Mouse (Mus musculus) neural tube, embryonic 13.5 days (tissue): ENCODE results near the gene Aldh2. TPM values are rescaled to one million over a fixed set of nuclear protein-coding genes. Genes with fewer than 3 reads are reported as not detected.

ENCODE experiments used
- ATAC-seq: fragments of 200-750 bp; cut with Nextera tagmentation; 2 replicates; pipeline ENCODE4 v1.8.0; 2017; ENCODE audit warnings: low read depth, mild to moderate bottlenecking, moderate TSS enrichment, moderate library complexity
- H3K27ac ChIP-seq: fragments of 300-500 bp; sonication (generic); replicated peaks from 2 replicates; pipeline ENCODE4 v1.5.1; 2015; ENCODE audit warnings: moderate library complexity, mild to moderate bottlenecking, inconsistent platforms
- H3K27me3 ChIP-seq: fragments of 300-500 bp; sonication (generic); 2 replicates; pipeline ENCODE4 v1.6.1; 2015; ENCODE audit warnings: mild to moderate bottlenecking, inconsistent platforms
- H3K36me3 ChIP-seq: fragments of 300-500 bp; sonication (generic); 2 replicates; pipeline ENCODE4 v1.6.1; 2015; ENCODE audit warnings: mild to moderate bottlenecking, inconsistent platforms
- H3K4me1 ChIP-seq: fragments of 300-500 bp; sonication (generic); replicated peaks from 2 replicates; pipeline ENCODE4 v1.6.1; 2015; ENCODE audit warnings: inconsistent platforms
- H3K4me2 ChIP-seq: fragments of 300-500 bp; sonication (generic); 2 replicates; pipeline ENCODE4 v1.6.1; 2015; ENCODE audit warnings: inconsistent platforms, mild to moderate bottlenecking, moderate library complexity
- H3K4me3 ChIP-seq: fragments of 300-500 bp; sonication (generic); 2 replicates; pipeline ENCODE4 v1.5.1; 2015; ENCODE audit warnings: mild to moderate bottlenecking, inconsistent platforms
- H3K9ac ChIP-seq: fragments of 300-500 bp; sonication (generic); 2 replicates; pipeline ENCODE4 v1.6.1; 2015; ENCODE audit warnings: moderate library complexity, mild to moderate bottlenecking, inconsistent platforms
- H3K9me3 ChIP-seq: fragments of 300-500 bp; sonication (generic); 2 replicates; pipeline ENCODE4 v1.6.1; 2016; ENCODE audit warnings: inconsistent platforms
- WGBS: fragments of 180-500 bp; shearing (Covaris S2); methylation state at CpG from one replicate; pipeline ENCODE4 v1.1.7; 2015; 5-methylcytosine and 5-hydroxymethylcytosine counted together
- polyA plus RNA-seq: library from polyadenylated mRNA; unstranded; fragments of >200 nt; fragmentation: Nextera tagmentation; extraction: Ambion mirVana; gene quantifications from 2 replicates; pipeline ENCODE4 v1.2.1, GENCODE M21; 2015

Gene Aldh2
- polyA plus RNA-seq, 1 experiment from 2014 or later: 133 TPM

DNA sequence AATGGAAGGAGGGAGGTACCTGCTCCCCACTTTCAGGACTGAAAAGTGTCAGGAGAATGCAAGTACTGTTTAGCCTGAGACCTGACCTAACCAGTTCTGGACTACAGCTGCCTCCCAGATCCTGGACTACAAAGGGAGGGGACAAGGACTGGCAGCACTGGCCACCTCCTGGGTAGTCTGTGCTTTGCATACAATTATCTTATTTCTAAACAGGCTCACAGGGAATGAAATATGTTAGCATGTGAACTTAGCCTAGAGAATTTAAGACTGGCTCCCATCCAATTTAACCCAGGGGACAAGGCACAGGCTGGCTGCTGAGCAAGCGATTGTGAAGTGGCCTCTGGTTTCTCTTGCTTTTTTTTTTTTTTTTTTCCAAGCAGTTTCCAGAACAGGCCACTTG is 22.8 kb downstream of the Aldh2 start:
- 76% methylated on average over 1 of the region's 1 CpGs for WGBS
- Histone ChIP-seq H3K4me3 (no peak overlapping the region), H3K36me3 (peaks cover 47% of the 10 kb centered on the region), H3K4me2 (no peak overlapping the region), H3K4me1 (no peaks in the 10 kb centered on the region), H3K27ac (no peak overlapping the region), H3K9me3 (no peaks in the 10 kb centered on the region), H3K9ac (no peak overlapping the region), H3K27me3 (no peaks in the 10 kb centered on the region)
- ATAC-seq: no peak

DNA sequence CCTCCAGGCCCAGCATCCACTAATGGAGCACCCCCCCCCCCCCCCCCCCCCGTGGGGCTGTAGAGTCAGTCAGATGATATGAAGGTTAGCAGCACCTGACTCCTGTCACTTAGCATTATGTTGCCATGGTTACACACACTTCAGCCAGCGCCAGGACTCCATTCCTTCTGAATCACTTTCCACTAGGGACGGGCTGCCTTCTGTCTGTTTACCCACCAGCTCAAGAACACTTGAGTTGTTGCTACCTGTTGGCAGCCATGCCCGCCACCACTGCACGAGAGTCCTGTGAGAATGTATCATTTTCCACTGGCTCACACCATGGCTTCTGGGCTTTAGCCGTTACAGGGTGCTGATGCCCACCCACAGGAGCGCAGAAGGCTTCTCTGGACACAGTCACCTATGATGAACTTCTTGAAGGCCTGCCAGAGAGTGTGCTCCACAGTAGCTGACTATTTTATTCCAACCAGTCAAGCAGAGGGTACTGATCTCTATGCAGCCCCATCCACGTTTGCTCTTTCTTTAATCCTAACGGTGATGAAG is 23.7 kb downstream of the Aldh2 start:
- no peaks in the 10 kb centered on the region for H3K9me3 ChIP-seq
- H3K4me3 ChIP-seq: no peak overlapping the region
- H3K27ac ChIP-seq: no peak overlapping the region
- H3K36me3 ChIP-seq: peaks cover 40% of the 10 kb centered on the region
- no peak overlapping the region for H3K9ac ChIP-seq
- H3K4me1 ChIP-seq: no peaks in the 10 kb centered on the region
- ATAC-seq: no peak
- 83% methylated on average over 9 of the region's 9 CpGs for WGBS
- no peak overlapping the region for H3K4me2 ChIP-seq
- H3K27me3 ChIP-seq: no peaks in the 10 kb centered on the region

DNA sequence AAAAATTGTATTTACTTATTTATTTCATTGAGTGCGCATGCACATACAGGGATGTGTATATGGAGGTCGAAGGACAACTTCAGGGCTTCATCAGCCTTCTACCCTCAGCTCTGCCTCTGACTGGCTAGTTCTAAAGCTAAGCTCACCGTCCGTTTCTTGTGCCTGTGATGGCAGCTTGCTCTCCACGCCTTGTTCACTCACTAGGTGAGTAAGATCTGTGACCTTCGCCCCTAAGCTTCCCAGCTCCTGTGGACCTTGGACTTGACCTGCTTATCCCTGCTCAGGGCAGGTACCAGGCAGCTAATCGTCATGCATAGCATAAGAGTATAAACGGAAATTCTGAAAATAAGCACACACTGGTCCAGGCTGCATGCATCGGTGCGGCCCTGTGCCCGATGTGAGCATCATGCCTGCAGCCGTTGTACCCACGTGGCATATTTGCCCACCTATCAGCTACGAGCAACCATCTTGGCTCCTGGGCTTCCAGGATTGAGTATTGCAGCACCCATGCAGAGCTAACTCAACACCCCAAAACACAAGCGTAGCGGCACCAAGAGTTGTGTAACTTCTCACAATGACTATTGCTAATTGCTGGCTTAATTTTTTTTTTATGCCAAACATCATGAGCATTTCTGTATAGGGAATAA is 27.5 kb downstream of the Aldh2 start:
- H3K36me3 ChIP-seq: peaks cover 15% of the 10 kb centered on the region; the same call in 1 of the 2 replicates
- no peaks in the 10 kb centered on the region for H3K4me1 ChIP-seq
- ATAC-seq: no peak
- no peak overlapping the region for H3K4me3 ChIP-seq
- no peak overlapping the region for H3K27ac ChIP-seq
- no peak overlapping the region for H3K4me2 ChIP-seq
- H3K27me3 ChIP-seq: no peaks in the 10 kb centered on the region
- H3K9me3 ChIP-seq: no peaks in the 10 kb centered on the region
- no peak overlapping the region for H3K9ac ChIP-seq
- WGBS: 92% methylated on average over 16 of the region's 16 CpGs

DNA sequence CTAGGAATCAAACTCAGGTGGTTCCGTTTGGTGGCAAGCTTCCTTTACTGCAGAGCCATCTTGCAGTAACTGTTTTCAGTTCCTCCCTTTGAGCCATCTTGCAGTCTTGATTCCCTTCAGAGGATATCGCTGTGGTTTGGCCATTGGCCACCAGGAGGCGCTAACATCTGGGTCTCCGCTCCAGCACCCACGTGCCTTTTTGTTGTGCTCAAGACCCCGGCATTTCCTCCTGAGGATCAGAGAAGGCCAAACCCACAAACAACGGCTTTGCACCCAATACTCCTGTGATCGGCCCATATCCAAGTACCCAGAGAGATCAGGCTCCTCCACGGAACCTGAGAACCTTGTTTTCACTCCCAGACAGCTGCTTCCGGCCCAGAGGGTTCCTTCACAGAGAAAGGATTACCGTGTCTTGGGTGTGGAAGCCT is 29.1 kb downstream of the Aldh2 start:
- Histone ChIP-seq H3K27me3 (no peaks in the 10 kb centered on the region), H3K4me3 (no peak overlapping the region), H3K36me3 (peaks cover 7% of the 10 kb centered on the region; the same call in 1 of the 2 replicates), H3K9me3 (no peaks in the 10 kb centered on the region), H3K9ac (no peak overlapping the region), H3K4me1 (no peaks in the 10 kb centered on the region), H3K27ac (no peak overlapping the region), H3K4me2 (peak overlapping the region; percentile 34; the same call in 1 of the 2 replicates)
- WGBS: 13% methylated on average over 11 of the region's 11 CpGs
- no peak for ATAC-seq

DNA sequence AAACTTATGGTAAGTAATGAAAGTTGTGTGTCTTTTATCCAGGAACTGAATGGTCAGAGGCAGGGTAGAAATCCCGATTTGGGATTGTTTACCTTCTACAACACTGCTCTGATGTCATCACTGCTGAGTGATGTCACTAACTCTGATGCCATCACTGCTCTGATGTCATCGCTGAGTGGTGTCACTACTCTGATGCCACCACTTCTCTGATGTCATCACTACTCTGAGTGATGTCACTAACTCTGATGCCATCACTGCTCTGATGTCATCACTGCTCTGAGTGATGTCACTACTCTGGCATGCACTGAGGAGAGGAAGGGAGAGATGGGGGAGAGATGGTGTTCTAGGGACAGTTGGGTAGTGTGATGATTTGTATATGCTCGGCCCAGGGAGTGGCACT is 31.2 kb downstream of the Aldh2 start:
- Histone ChIP-seq H3K4me1 (no peaks in the 10 kb centered on the region), H3K27ac (no peak overlapping the region), H3K36me3 (no peaks in the 10 kb centered on the region; the same call in 1 of the 2 replicates), H3K4me2 (no peak overlapping the region), H3K9me3 (no peaks in the 10 kb centered on the region), H3K9ac (no peak overlapping the region), H3K4me3 (no peak overlapping the region), H3K27me3 (no peaks in the 10 kb centered on the region)
- 88% methylated on average over 3 of the region's 3 CpGs for WGBS
- no peak for ATAC-seq

DNA sequence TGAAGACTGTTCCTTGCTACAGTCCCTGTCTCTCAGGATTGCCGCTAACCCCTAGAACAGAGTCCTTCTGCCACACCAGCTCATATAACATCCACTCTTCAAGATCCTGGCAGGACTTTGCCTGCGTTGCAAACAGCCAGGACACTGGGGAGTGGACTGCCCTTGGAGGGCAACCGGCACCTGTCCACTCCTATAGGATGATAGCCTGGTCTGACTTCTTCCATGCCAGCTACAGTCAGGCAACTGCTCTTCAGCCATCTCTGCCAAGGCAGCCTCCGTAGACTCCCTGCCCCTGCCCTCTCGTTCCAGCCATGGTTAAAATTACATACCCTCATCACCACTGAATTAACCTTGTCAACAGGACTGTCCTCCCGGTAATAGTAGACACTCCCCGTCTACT is 44.4 kb downstream of the Aldh2 start:
- ATAC-seq: no peak
- WGBS: 86% methylated on average over 7 of the region's 7 CpGs
- no peaks in the 10 kb centered on the region for H3K36me3 ChIP-seq
- H3K27me3 ChIP-seq: no peaks in the 10 kb centered on the region
- H3K4me3 ChIP-seq: no peak overlapping the region
- H3K4me2 ChIP-seq: no peak overlapping the region
- no peaks in the 10 kb centered on the region for H3K9me3 ChIP-seq
- no peak overlapping the region for H3K9ac ChIP-seq
- peaks cover 13% of the 10 kb centered on the region for H3K4me1 ChIP-seq
- no peak overlapping the region for H3K27ac ChIP-seq

DNA sequence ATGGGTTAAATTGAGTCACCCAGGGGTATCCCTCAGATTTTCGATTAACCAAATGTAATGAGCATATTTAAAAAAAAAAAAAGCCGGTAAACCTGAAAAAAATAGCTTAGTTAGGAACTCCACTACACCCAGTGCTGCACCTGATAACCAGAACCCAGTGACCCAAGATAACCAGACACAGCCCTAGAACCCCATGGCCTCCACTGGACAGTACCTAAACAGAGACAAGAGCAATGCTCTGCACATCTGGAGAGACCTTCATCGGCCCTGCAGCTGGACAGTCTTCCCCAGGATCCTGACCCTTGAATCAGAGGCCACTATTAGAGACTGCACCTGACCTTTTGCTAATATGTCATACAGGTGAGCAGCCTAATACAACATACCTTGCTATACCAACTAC is 46.5 kb downstream of the Aldh2 start:
- WGBS: 92% methylated on average over 3 of the region's 3 CpGs
- H3K4me1 ChIP-seq: peaks cover 34% of the 10 kb centered on the region
- H3K36me3 ChIP-seq: no peaks in the 10 kb centered on the region
- H3K9ac ChIP-seq: no peak overlapping the region
- no peaks in the 10 kb centered on the region for H3K27me3 ChIP-seq
- H3K27ac ChIP-seq: no peak overlapping the region
- H3K9me3 ChIP-seq: no peaks in the 10 kb centered on the region
- no peak overlapping the region for H3K4me2 ChIP-seq
- no peak for ATAC-seq
- H3K4me3 ChIP-seq: no peak overlapping the region

DNA sequence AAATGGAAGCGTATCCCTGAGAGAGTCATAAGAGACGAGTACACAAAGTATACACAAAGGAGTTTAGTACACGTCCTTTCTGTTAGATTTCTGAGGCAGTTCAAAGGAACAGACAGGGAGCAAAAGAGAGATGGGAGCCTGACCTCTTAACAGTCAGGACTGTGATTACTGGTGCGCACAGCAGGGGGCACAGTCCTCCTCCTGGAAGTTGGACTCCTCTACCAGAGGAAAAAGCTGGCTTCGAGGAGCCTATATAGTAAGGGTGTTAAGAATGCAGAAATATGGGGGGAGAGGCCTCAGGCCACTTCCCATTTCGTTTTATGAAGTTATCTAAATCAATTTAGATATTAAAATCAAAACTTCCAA is 47.1 kb downstream of the Aldh2 start:
- no peaks in the 10 kb centered on the region for H3K9me3 ChIP-seq
- H3K9ac ChIP-seq: peak overlapping the region; percentile 93
- peaks cover 36% of the 10 kb centered on the region for H3K4me1 ChIP-seq
- peak; percentile 36; the same call in 1 of the 2 replicates for ATAC-seq
- peak overlapping the region; percentile 97; the same call in 1 of the 2 replicates for H3K27ac ChIP-seq
- H3K27me3 ChIP-seq: no peaks in the 10 kb centered on the region
- no peaks in the 10 kb centered on the region for H3K36me3 ChIP-seq
- peak overlapping the region; percentile 79 for H3K4me2 ChIP-seq
- peak overlapping the region; percentile 83 for H3K4me3 ChIP-seq
- WGBS: 33% methylated on average over 6 of the region's 6 CpGs

DNA sequence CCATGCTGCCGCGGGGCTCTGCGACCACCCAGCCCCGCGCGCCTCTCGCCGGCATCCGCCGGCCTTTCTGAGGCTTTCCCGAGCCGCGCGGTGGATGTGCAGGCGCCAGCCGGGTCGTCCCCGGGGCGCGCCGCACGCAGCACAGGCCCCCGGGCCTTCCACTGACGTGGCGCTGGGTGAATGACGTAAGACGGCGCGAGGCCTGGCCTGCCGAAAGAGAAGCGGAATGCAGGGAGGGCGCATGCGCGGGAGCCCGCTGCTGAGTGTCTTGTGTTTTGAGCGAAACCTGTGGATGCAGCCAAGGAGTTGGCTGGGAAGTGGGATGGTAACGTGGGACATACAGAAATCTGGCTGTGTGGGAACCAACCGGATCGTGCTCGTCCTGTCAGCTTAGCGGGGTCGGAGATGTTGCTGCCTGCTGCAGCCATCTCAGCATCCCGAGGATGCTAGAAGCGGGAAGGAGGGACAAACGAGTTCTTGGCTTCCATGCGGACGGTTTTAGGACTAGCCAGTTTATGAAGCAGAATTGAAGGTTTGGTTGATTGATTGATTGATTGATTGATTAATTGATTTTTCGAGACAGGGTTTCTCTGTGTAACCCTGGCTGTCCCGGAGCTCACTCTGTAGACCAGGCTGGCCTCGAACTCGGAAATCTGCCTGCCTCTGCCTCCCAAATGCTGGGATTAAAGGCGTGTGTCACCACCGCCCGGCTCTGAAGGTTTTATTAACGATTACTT is 47.7 kb downstream of the Aldh2 start, which contains the start of gene Mapkapk5:
TSS of gene Mapkapk5 (minus strand) at position 113 of the 737 bp plus-strand sequence.
- Histone ChIP-seq H3K36me3 (no peaks in the 10 kb centered on the region), H3K27me3 (no peaks in the 10 kb centered on the region), H3K27ac (peak within 1 kb of the TSS; percentile 97), H3K9me3 (no peaks in the 10 kb centered on the region), H3K4me2 (peak within 1 kb of the TSS; percentile 79), H3K9ac (peak within 1 kb of the TSS; percentile 93), H3K4me1 (peaks cover 36% of the 10 kb centered on the region), H3K4me3 (peak within 1 kb of the TSS; percentile 83)
- peak; percentile 92 for ATAC-seq
- WGBS: 2% methylated on average over 55 of the region's 55 CpGs

DNA sequence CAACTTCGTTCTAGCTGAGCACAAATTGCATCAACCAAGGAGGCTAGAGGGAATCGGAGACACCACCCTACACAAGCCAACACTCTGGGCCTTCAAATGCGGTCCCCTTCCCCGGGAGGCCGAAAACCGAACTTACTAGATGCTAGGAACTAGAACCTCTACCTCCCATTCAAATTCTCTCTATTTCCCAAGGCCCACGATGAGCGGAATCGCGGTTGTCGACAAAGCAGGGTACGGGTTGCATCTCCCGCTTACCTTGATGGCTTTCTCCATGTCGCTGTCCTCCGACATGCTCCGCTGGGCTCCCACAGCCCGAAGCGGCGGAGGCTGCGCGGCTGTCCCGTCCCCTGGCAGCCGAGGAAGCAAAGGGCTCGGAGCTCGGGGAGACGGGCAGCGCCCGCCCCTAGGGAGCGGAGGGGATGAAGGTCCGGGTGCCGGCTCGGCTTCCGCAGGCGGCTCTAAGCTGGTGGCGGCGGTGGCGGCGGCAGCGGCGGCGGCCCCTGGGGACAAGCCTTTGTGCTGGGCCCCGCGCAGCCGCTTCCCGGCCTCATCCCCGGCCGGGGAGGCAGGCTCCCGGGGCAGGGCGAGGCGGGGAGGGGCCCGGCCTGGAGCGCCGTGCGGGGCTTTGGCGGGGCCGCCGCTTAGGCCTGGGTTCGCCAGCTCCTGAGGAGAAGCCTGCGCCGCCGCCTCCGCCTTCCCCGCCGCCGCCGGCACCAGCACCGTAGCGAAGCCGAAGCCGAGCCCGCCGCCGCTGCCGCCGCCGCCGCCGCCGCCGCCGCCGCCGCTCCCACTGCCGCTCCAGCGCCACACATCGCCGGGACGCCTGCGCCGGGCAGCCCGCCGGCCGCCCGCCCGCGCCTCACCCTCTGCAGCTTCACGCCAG is 48.5 kb downstream of the Aldh2 start, which contains the start of the genes Adam1a and Gm42878:
TSS of gene Adam1a (minus strand) at position 573 of the 883 bp plus-strand sequence.
TSS of gene Gm42878 (minus strand) at position 573 of the 883 bp plus-strand sequence.
- Histone ChIP-seq H3K9me3 (no peaks in the 10 kb centered on the region), H3K9ac (peak within 1 kb of the TSS; percentile 93), H3K27me3 (no peaks in the 10 kb centered on the region), H3K36me3 (no peaks in the 10 kb centered on the region), H3K4me3 (peak within 1 kb of the TSS; percentile 83), H3K4me2 (peak within 1 kb of the TSS; percentile 79), H3K27ac (peak within 1 kb of the TSS; percentile 97), H3K4me1 (peaks cover 36% of the 10 kb centered on the region)
- peak; percentile 62 for ATAC-seq
- under 1% methylated on average over 58 of the region's 97 CpGs for WGBS

DNA sequence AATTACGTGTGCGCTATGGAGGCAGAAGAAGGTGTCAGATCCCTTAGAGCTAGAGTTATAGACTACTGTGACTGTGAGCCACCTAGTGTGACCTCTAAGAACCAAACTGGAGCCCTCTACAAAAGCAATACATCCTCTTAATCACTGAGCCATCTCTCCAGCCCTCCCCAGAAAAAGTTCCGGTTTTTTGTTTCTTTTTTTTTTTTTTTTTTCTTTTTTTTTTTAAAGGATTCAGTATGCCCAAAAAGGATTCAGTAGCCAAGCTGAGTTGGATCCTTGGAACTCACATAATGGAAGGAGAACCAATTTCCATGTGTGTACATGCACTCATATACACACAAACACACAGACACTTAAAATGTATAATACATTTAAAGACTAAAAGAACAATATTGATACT is 50.3 kb downstream of the Aldh2 start:
- Histone ChIP-seq H3K4me2 (peak overlapping the region; percentile 79), H3K36me3 (peaks cover 9% of the 10 kb centered on the region)

More for the DNA sequence above, 50.3 kb downstream of the Aldh2 start:
- 0 out of 2 replicates have a peak overlapping the region, but pooled peaks have one; percentile 83 for H3K4me3 ChIP-seq
- H3K27ac ChIP-seq: no peak overlapping the region
- no peak for ATAC-seq
- H3K4me1 ChIP-seq: peaks cover 36% of the 10 kb centered on the region
- no peaks in the 10 kb centered on the region for H3K9me3 ChIP-seq
- 84% methylated on average over 3 of the region's 3 CpGs for WGBS
- H3K9ac ChIP-seq: no peak overlapping the region
- H3K27me3 ChIP-seq: no peaks in the 10 kb centered on the region
